16 mouse cellular contexts compared by ENCODE assay signal in genomic region chr10:59846416-59846815, GRCm38 (mm10). TPM values are rescaled to one million over a fixed set of nuclear protein-coding genes. Genes with fewer than 3 reads are reported as not detected.
DNase-seq lines count a peak whose midpoint lies in the region; ATAC-seq and TF ChIP-seq lines count a peak whose summit lies in the region.
"Had no signal": no experiment of that assay in that cellular context is flagged by ENCODE, and none has a peak within 500 bp of the region (broad histone marks: within the 10 kb centered on the region; RNA-seq: fewer than 3 reads in every experiment).

No protein-coding gene starts in this region.

- peak; percentile 44 for DNase-seq in adrenal gland, adult 2 months
- DNase-seq in adrenal gland, adult 8-10 months, result no peak
- DNase-seq in layer of hippocampus, adult 9-11 months, result peak; percentile 67
- no peak for DNase-seq in layer of hippocampus, postnatal 25 days (ENCODE audit: extremely low spot score in 1 of 2, low spot score in 1 of 2)
- no peak for DNase-seq in Patski (ENCODE audit: low read depth, low spot score)
- no peak for DNase-seq in c-Kit-positive CD71-positive TER-119-positive erythroid progenitor cells, embryonic 14.5 days (ENCODE audit: low spot score)
- DNase-seq: B cell, adult 2 months; cerebellum, adult 18-20 months; kidney, postnatal 36 days; liver, embryonic 13.5 days; spleen, adult 18-20 months; thymus, adult 18-20 months had no signal

- TF ChIP-seq CTCF in Patski (IDR thresholded peaks at IDR 0.05), result peak; percentile 41

- in situ Hi-C loops in Patski (cut with MboI; ENCODE audit: low pct_unique_long_range_greater_than_20kb), result no loop called here

- POLR2A ChIA-PET in Patski (lab: Charles Lee), result no interaction called here

- no peaks in the 10 kb centered on the region for H3K27me3 ChIP-seq in Patski
- H3K27me3 ChIP-seq: embryonic facial prominence, embryonic 12.5 days; heart, embryonic 12.5 days; liver, embryonic 13.5 days had no signal

- ATAC-seq in Patski, result no peak
- 0 out of 2 replicates have a peak, but pooled peaks have one; percentile 37 for ATAC-seq in megakaryocyte progenitor cell, adult 5-6 weeks (replicated peaks; ENCODE audit: poor library complexity)
- no peak for ATAC-seq in CD4-positive, CD25-positive, alpha-beta regulatory T cell, adult 4 months

- CTCF ChIA-PET in Patski (lab: Charles Lee), result interaction anchor here (0.6 to 1.3 kb wide), 2 partner anchors 18 to 1570 kb away, joined by 4 to 6 read pairs; no protein-coding TSS in a partner anchor

RNA-seq across cellular contexts. Expression of gene Dnajb12, which starts 32.9 kb away (rescaled TPM):
- total RNA-seq in adrenal gland, adult 2 months (2021), result 10 to 100 TPM; 56.0 to 63.9 TPM
- polyA plus RNA-seq in adrenal gland, adult 2 months (2012; rRNA removed), result 48.8 and 67.3 TPM in 2 replicates
- 10 to 100 TPM; 59.3 to 67.0 (median 62.9) TPM for total RNA-seq in adrenal gland, adult 8-10 months (2022)
- 10 to 100 TPM; 53.3 to 54.0 TPM for total RNA-seq in layer of hippocampus, postnatal 25 days (2021)
- polyA plus RNA-seq in Patski (2021), result 54.0 TPM
- total RNA-seq in megakaryocyte progenitor cell, adult 5-6 weeks (2015), result 21.1 and 23.3 TPM in 2 replicates
- 19.3 and 20.2 TPM in 2 replicates for total RNA-seq in megakaryocyte progenitor cell, adult 5-6 weeks (2017)
- polyA plus RNA-seq in CD4-positive, CD25-positive, alpha-beta regulatory T cell, adult 4 months (2017; shearing (Covaris generic)), result 10 to 100 TPM; 19.1 to 25.2 TPM

Comparison
In these comparisons a context has a peak if more than half of its experiments do, and no peak if none do; other contexts are left out.
1. DNase-seq: peak in adrenal gland, adult 2 months (single experiment) and layer of hippocampus, adult 9-11 months (single experiment); none in adrenal gland, adult 8-10 months (single experiment), layer of hippocampus, postnatal 25 days (0 of 2), Patski (single experiment) and c-Kit-positive CD71-positive TER-119-positive erythroid progenitor cells, embryonic 14.5 days (single experiment).